Mouse (Mus musculus): ENCODE data around the gene Kctd5. TPM values are rescaled to one million over a fixed set of nuclear protein-coding genes. Genes with fewer than 3 reads are reported as not detected.
"Not testable (repeated sequence)": the region's sequence is repeated elsewhere in the genome, so short reads cannot be mapped to it uniquely, and the experiment has no call there.

Gene Kctd5
- polyA plus RNA-seq (2012) = 0.66 TPM in 2 replicates

DNA sequence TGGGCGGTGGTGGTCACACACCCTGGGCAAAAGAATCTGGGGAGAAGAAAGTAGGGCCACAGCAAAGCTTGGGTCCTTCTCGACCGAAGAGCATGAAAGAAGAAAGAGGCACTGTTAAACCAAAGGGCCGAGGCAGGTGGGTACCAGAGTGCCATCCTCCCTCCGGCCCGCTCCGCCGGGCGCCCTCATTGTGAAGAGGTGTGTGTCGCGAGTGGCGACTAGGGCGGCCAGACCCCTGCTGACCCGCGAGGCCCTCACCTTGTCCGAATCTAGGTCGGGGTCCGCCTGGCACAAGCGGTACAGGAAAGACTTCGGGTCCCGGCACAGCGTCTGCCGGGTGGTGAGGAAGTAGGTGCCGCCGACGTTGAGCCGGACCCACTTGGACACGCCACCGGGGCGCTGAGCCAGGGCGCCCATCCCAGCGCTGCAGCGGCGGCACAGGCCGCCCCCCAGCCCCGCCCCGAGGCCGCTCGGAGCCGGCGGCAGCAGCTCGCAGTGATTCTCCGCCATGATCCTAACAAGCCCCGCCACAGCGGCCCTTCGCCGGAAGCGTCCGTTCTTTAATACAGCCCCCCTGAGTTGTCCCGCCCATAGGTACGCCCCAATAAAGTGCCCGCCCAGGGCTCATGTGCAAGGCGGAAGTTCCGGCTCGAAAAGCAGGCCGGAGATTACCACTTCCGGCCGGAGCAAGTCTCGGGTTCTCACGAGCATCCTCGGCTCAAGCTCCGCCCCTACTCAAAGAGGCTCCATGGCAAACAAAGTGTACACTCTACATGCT, at the start of gene Kctd5:
Gene Kctd5 (minus strand): TSS at position 567 of the 778 bp plus-strand sequence.
- TF ChIP-seq GATA1 (IDR thresholded peaks at IDR 0.05; ENCODE audit: low read length) (no peak), TAL1 (IDR thresholded peaks at IDR 0.05; ENCODE audit: low read length) (no peak)
- H3K4me3 ChIP-seq (replicated peaks) = peak within 1 kb of the TSS; percentile 89
- peaks cover 20% of the 10 kb centered on the region for H3K4me1 ChIP-seq (ENCODE audit: control insufficient read depth)
- H3K9me3 ChIP-seq (ENCODE audit: control insufficient read depth, low read length) = no peaks in the 10 kb centered on the region
- H3K27me3 ChIP-seq (ENCODE audit: control insufficient read depth) = no peaks in the 10 kb centered on the region
- H3K36me3 ChIP-seq (ENCODE audit: control insufficient read depth) = peaks cover 36% of the 10 kb centered on the region

DNA sequence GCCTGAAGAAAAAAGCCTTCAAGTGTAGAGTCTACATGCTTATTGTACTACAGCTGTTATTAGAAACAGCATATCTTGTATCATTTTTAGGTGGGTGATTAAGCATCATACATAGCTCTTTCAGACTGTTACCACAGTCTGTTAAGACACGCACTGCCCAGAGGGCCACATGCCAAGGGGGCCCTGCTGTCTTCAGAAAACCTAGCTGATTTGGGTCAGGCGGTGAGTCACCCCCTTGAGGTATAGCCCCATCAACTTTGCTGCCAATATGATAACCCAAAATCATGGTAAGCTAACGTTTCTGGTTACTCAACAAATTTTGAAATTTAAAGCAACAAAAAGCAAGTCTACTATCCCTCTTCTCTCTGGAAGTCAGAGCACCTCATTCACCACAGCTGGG, 46.2 kb upstream of the Kctd5 start:
- peaks cover 7% of the 10 kb centered on the region for H3K4me1 ChIP-seq (ENCODE audit: control insufficient read depth)

DNA sequence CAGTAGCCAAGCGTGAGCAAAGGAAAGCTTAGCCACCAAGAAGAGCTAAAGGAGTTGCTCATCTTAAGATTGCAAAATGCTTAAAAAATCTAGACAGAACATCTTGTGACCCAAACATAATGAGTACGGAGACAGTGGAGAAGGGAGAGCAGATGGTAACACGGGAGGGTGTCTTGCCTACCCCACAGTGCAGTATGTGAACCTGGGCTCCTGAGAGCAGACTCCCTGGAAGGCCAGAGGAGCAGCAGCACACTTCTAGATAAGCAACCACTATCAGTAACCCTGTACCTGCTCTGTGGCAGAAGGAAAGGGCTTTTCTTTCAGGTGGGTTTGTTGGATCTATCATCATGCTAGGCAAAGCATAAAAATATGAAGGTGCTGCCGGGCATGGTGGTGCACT, 39.7 kb upstream of the Kctd5 start:
- no peaks in the 10 kb centered on the region for H3K9me3 ChIP-seq (ENCODE audit: control insufficient read depth, low read length)
- no peak overlapping the region for H3K4me3 ChIP-seq (replicated peaks)
- H3K36me3 ChIP-seq (ENCODE audit: control insufficient read depth) = peaks cover 46% of the 10 kb centered on the region
- TF ChIP-seq GATA1 (IDR thresholded peaks at IDR 0.05; ENCODE audit: low read length) (no peak), TAL1 (IDR thresholded peaks at IDR 0.05; ENCODE audit: low read length) (no peak)
- H3K27me3 ChIP-seq (ENCODE audit: control insufficient read depth) = no peaks in the 10 kb centered on the region
- peaks cover 6% of the 10 kb centered on the region for H3K4me1 ChIP-seq (ENCODE audit: control insufficient read depth)

More for the DNA sequence above, 46.2 kb upstream of the Kctd5 start:
- Histone ChIP-seq H3K9me3 (ENCODE audit: control insufficient read depth, low read length) (no peaks in the 10 kb centered on the region), H3K27me3 (ENCODE audit: control insufficient read depth) (no peaks in the 10 kb centered on the region), H3K36me3 (ENCODE audit: control insufficient read depth) (peaks cover 25% of the 10 kb centered on the region), H3K4me3 (replicated peaks) (no peak overlapping the region)
- TF ChIP-seq TAL1 (IDR thresholded peaks at IDR 0.05; ENCODE audit: low read length) (no peak), GATA1 (IDR thresholded peaks at IDR 0.05; ENCODE audit: low read length) (no peak)

DNA sequence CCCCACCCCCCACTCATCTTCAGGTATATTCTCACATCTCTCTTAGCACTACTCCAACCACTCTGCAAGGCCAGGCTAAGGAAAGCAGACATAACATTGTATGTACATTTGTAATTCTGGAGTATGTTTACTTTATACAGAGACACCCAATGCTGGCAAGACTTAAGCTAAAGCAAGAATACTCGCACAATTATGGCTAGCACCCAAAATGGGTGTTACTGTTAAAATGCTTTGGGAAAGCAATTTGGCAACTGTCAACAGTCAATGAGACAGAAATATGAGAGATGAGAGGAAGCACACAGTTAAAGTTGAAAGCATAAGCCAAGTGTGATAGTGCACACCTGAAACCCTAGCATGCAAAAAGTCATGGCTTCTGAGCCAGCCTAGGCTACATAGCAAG, 38.0 kb upstream of the Kctd5 start:
- Histone ChIP-seq H3K27me3 (ENCODE audit: control insufficient read depth) (no peaks in the 10 kb centered on the region), H3K36me3 (ENCODE audit: control insufficient read depth) (peaks cover 53% of the 10 kb centered on the region), H3K9me3 (ENCODE audit: control insufficient read depth, low read length) (no peaks in the 10 kb centered on the region), H3K4me3 (replicated peaks) (no peak overlapping the region), H3K4me1 (ENCODE audit: control insufficient read depth) (peaks cover 6% of the 10 kb centered on the region)
- TF ChIP-seq TAL1 (IDR thresholded peaks at IDR 0.05; ENCODE audit: low read length) = no peak
- no peak for TF ChIP-seq GATA1 (IDR thresholded peaks at IDR 0.05; ENCODE audit: low read length)

DNA sequence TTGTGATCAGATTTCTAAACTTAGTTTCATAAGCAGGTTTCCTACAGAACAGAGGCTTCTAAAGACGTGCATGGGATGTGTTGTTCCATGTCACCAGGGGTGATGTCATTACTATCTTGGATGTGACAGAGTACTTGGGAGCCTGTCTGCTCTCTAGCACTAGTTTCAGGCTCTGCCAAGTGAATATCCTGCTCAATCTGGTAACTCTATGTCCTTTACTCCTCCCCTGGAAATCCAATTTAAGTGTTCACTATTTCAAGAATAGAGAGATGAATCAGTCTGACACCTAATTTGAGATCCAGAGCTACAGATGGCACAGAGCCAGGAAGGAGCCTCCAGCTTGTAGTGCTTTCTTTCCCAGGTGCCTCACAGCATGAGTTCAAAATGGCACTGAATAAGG, 35.6 kb upstream of the Kctd5 start:
- no peaks in the 10 kb centered on the region for H3K27me3 ChIP-seq (ENCODE audit: control insufficient read depth)
- no peak overlapping the region for H3K4me3 ChIP-seq (replicated peaks)
- no peaks in the 10 kb centered on the region for H3K9me3 ChIP-seq (ENCODE audit: control insufficient read depth, low read length)
- H3K36me3 ChIP-seq (ENCODE audit: control insufficient read depth) = peaks cover 73% of the 10 kb centered on the region
- H3K4me1 ChIP-seq (ENCODE audit: control insufficient read depth) = peaks cover 6% of the 10 kb centered on the region
- TF ChIP-seq GATA1 (IDR thresholded peaks at IDR 0.05; ENCODE audit: low read length) (no peak), TAL1 (IDR thresholded peaks at IDR 0.05; ENCODE audit: low read length) (no peak)

DNA sequence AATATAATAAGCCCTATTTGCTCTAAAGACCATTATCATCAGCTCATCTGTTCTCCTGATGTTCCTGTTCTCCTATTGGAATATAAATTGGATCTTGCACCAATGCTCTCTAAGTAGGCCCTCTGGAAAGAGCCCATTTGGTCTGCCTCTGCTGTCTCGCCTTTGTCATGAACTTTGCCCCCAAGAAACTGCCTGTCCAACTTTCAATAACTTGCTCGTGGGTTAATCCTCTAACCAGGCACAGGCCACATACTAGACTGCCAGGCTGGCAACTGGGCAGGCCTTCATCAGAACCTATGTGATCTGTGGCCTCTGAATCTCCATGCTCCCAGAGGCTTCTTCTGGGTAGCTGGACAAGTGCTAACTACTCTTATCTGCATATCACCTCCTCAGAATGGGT, 31.8 kb upstream of the Kctd5 start:
- TF ChIP-seq GATA1 (IDR thresholded peaks at IDR 0.05; ENCODE audit: low read length) (no peak), TAL1 (IDR thresholded peaks at IDR 0.05; ENCODE audit: low read length) (no peak)
- Histone ChIP-seq H3K4me1 (ENCODE audit: control insufficient read depth) (no peaks in the 10 kb centered on the region), H3K36me3 (ENCODE audit: control insufficient read depth) (peaks cover 95% of the 10 kb centered on the region), H3K27me3 (ENCODE audit: control insufficient read depth) (no peaks in the 10 kb centered on the region), H3K9me3 (ENCODE audit: control insufficient read depth, low read length) (no peaks in the 10 kb centered on the region), H3K4me3 (replicated peaks) (no peak overlapping the region)

DNA sequence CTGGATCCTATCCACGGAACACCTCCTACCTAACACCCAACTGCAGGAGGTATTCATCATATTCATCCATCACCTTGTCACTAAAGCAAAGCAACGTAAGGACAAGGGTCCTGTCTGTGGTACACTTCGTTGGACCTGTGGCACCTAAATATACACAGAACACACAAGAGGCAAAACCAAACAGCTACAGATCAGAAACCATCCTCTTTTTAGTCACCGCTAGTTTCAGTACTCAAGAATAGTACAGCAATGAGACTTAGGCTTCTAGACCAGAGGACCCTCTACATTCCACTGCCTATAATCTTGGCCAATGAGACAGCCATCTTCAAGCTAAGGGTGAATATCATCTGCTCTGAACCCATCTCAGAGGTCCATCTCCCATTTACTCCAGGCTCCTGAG, 25.1 kb upstream of the Kctd5 start:
- Histone ChIP-seq H3K36me3 (ENCODE audit: control insufficient read depth) (peaks cover 81% of the 10 kb centered on the region), H3K9me3 (ENCODE audit: control insufficient read depth, low read length) (no peaks in the 10 kb centered on the region), H3K4me1 (ENCODE audit: control insufficient read depth) (no peaks in the 10 kb centered on the region), H3K27me3 (ENCODE audit: control insufficient read depth) (no peaks in the 10 kb centered on the region), H3K4me3 (replicated peaks) (no peak overlapping the region)
- TF ChIP-seq TAL1 (IDR thresholded peaks at IDR 0.05; ENCODE audit: low read length) (no peak), GATA1 (IDR thresholded peaks at IDR 0.05; ENCODE audit: low read length) (no peak)

DNA sequence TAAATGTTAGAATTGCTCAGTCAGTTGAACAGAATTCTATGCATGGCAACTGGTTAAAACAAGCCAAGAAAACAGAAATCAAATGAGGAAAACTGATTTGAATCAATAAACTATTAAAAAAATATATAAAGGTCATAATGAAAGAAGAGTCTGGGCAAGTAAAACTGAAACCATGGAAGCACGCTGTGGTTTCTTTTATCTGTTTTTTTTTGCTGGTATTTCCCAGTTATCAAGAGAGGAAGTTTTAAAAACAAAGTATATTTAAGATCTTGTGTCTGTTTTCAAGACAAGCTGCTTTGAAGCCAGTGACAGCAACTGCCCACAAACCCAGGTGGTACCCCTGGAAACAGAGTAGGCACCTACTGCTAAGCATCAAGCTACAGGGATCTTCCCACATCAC, 17.3 kb upstream of the Kctd5 start:
- Histone ChIP-seq H3K4me3 (replicated peaks) (no peak overlapping the region), H3K36me3 (ENCODE audit: control insufficient read depth) (peaks cover 90% of the 10 kb centered on the region), H3K9me3 (ENCODE audit: control insufficient read depth, low read length) (no peaks in the 10 kb centered on the region), H3K27me3 (ENCODE audit: control insufficient read depth) (no peaks in the 10 kb centered on the region), H3K4me1 (ENCODE audit: control insufficient read depth) (no peaks in the 10 kb centered on the region)
- TF ChIP-seq TAL1 (IDR thresholded peaks at IDR 0.05; ENCODE audit: low read length) (no peak), GATA1 (IDR thresholded peaks at IDR 0.05; ENCODE audit: low read length) (no peak)

DNA sequence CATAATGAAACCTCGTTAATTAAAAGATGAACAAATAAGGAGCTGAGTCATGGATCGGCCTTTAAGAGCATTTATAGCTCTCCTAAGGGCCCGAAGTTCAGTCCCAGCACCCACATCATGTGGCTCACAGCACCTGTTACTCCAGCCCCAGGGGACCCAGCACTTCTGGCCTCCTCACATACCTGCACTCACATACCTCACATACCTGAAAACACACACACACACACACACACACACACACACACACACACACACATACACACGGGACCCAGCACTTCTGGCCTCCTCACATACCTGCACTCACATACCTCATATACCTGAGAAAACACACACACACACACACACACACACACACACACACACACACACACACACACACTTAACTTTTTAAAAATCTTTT, 13.1 kb upstream of the Kctd5 start:
- H3K4me3 ChIP-seq (replicated peaks); H3K4me1 ChIP-seq (ENCODE audit: control insufficient read depth); H3K9me3 ChIP-seq (ENCODE audit: control insufficient read depth, low read length); H3K27me3 ChIP-seq (ENCODE audit: control insufficient read depth): not testable (repeated sequence)
- H3K36me3 ChIP-seq (ENCODE audit: control insufficient read depth) = peaks cover 84% of the 10 kb centered on the region

DNA sequence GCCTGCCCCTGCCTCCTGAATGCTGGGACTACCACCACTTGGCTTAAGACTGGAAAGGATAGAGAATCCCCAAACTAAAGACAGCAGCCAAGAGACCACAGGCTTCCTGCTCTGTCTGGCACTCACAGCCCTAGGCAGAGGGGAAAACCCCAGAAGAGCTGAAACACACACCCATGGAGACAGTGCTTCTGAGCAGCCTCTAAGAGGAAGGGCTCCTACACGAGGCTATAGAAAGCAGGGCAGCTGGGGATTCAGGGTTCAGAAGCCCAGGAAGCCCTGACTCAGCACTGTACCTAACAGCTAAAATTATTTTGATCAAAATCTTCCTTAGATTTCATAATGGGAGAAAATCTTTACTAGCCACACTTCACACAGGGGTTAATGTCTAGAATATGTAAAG, 11.3 kb upstream of the Kctd5 start:
- Histone ChIP-seq H3K9me3 (ENCODE audit: control insufficient read depth, low read length) (no peaks in the 10 kb centered on the region), H3K4me3 (replicated peaks) (no peak overlapping the region), H3K4me1 (ENCODE audit: control insufficient read depth) (no peaks in the 10 kb centered on the region; the same call in 1 of the 2 replicates), H3K27me3 (ENCODE audit: control insufficient read depth) (no peaks in the 10 kb centered on the region), H3K36me3 (ENCODE audit: control insufficient read depth) (peaks cover 85% of the 10 kb centered on the region)
- TF ChIP-seq TAL1 (IDR thresholded peaks at IDR 0.05; ENCODE audit: low read length) (no peak), GATA1 (IDR thresholded peaks at IDR 0.05; ENCODE audit: low read length) (no peak)
